Mouse (Mus musculus) liver, embryonic 16.5 days (tissue): ENCODE data around the gene Mbd5. TPM values are rescaled to one million over a fixed set of nuclear protein-coding genes. Genes with fewer than 3 reads are reported as not detected.
A peak's percentile ranks its signal among the peaks of the same experiment; 100 is the strongest.

ENCODE experiments used
- ATAC-seq: fragments of 200-750 bp; cut with Nextera tagmentation; 2 replicates; pipeline ENCODE4 v1.8.0; 2017; ENCODE audit warnings: low read depth, mild to moderate bottlenecking, moderate number of reproducible peaks, moderate library complexity
- H3K27ac ChIP-seq: fragments of 300-500 bp; sonication (generic); 2 replicates; pipeline ENCODE4 v1.5.1; 2014; ENCODE audit warnings: mild to moderate bottlenecking, low read length
- H3K27me3 ChIP-seq: fragments of 300-500 bp; sonication (generic); 2 replicates; pipeline ENCODE4 v1.6.1; 2014; ENCODE audit warnings: low read depth, low read length, mixed read lengths; ENCODE audit not compliant: control insufficient read depth, insufficient read depth
- H3K36me3 ChIP-seq: fragments of 300-500 bp; sonication (generic); 2 replicates; pipeline ENCODE4 v1.6.1; 2014; ENCODE audit warnings: mild to moderate bottlenecking; ENCODE audit not compliant: control insufficient read depth, insufficient read depth
- H3K4me1 ChIP-seq: fragments of 300-500 bp; sonication (generic); 2 replicates; pipeline ENCODE4 v1.6.1; 2014; ENCODE audit warnings: low read depth, low read length, mixed read lengths; ENCODE audit not compliant: control insufficient read depth
- H3K4me2 ChIP-seq: fragments of 300-500 bp; sonication (generic); 2 replicates; pipeline ENCODE4 v1.6.1; 2014; ENCODE audit warnings: low read depth, low read length, mixed read lengths
- H3K4me3 ChIP-seq: fragments of 300-500 bp; sonication (generic); 2 replicates; pipeline ENCODE4 v1.5.1; 2014; ENCODE audit warnings: low read depth, mild to moderate bottlenecking, low read length
- H3K9ac ChIP-seq: fragments of 300-500 bp; sonication (generic); 2 replicates; pipeline ENCODE4 v1.6.1; 2014; ENCODE audit warnings: low read depth, low read length
- H3K9me3 ChIP-seq: fragments of 300-500 bp; sonication (generic); replicated peaks from 2 replicates; pipeline ENCODE4 v1.6.1; 2016; ENCODE audit warnings: low read length; ENCODE audit not compliant: control insufficient read depth
- WGBS: fragments of 180-500 bp; shearing (Covaris S2); extraction: QIAGEN DNeasy Blood & Tissue Kit; methylation state at CpG from one replicate; pipeline ENCODE4 v1.1.7; 2014; ENCODE audit not compliant: insufficient replicate concordance; 5-methylcytosine and 5-hydroxymethylcytosine counted together
- polyA plus RNA-seq: library from polyadenylated mRNA; unstranded; fragments of >200 nt; fragmentation: Nextera tagmentation; extraction: Ambion mirVana; gene quantifications from 2 replicates; pipeline ENCODE4 v1.2.1, GENCODE M21; 2015

Gene Mbd5
- polyA plus RNA-seq, 1 experiment from 2014 or later, result 7.3 TPM

GRCm38 (mm10) chr2:49345786-49346185 lies 396.5 kb downstream of the Mbd5 start:
- ATAC-seq, result no peak
- Histone ChIP-seq H3K27ac (no peak overlapping the region), H3K4me1 (peaks cover 3% of the 10 kb centered on the region; the same call in 1 of the 2 replicates), H3K9me3 (no peaks in the 10 kb centered on the region), H3K4me2 (no peak overlapping the region), H3K9ac (no peak overlapping the region), H3K4me3 (no peak overlapping the region), H3K27me3 (no peaks in the 10 kb centered on the region), H3K36me3 (no peaks in the 10 kb centered on the region)
- WGBS, result 50% methylated on average over 2 of the region's 2 CpGs

- Histone ChIP-seq H3K4me2 (no peak overlapping the region), H3K27me3 (no peaks in the 10 kb centered on the region), H3K4me3 (no peak overlapping the region), H3K9me3 (no peaks in the 10 kb centered on the region), H3K27ac (peak overlapping the region; percentile 66), H3K4me1 (peaks cover 3% of the 10 kb centered on the region; the same call in 1 of the 2 replicates), H3K9ac (no peak overlapping the region), H3K36me3 (no peaks in the 10 kb centered on the region)
- WGBS, result 54% methylated on average over 5 of the region's 5 CpGs
- ATAC-seq, result peak; percentile 98
Measured at GRCm38 (mm10) chr2:49349813-49350212, 400.5 kb downstream of the Mbd5 start.

GRCm38 (mm10) chr2:49350852-49351251 lies 401.5 kb downstream of the Mbd5 start:
- Histone ChIP-seq H3K4me3 (no peak overlapping the region), H3K9ac (no peak overlapping the region), H3K4me2 (no peak overlapping the region), H3K9me3 (no peaks in the 10 kb centered on the region), H3K4me1 (peaks cover 3% of the 10 kb centered on the region; the same call in 1 of the 2 replicates), H3K27ac (no peak overlapping the region), H3K36me3 (no peaks in the 10 kb centered on the region), H3K27me3 (no peaks in the 10 kb centered on the region)
- 42% methylated on average over 4 of the region's 4 CpGs for WGBS
- no peak for ATAC-seq

- H3K36me3 ChIP-seq, result no peaks in the 10 kb centered on the region
- no peak for ATAC-seq
- WGBS, result 18% methylated on average over 1 of the region's 1 CpGs
Measured at GRCm38 (mm10) chr2:49354066-49354465, 404.8 kb downstream of the Mbd5 start.

GRCm38 (mm10) chr2:49355867-49356266 lies 406.6 kb downstream of the Mbd5 start:
- no peaks in the 10 kb centered on the region for H3K36me3 ChIP-seq

More at GRCm38 (mm10) chr2:49354066-49354465, 404.8 kb downstream of the Mbd5 start:
- Histone ChIP-seq H3K27ac (no peak overlapping the region), H3K4me1 (peaks cover 3% of the 10 kb centered on the region; the same call in 1 of the 2 replicates), H3K4me3 (no peak overlapping the region), H3K9ac (no peak overlapping the region), H3K9me3 (no peaks in the 10 kb centered on the region), H3K27me3 (no peaks in the 10 kb centered on the region), H3K4me2 (no peak overlapping the region)

GRCm38 (mm10) chr2:49358128-49358814 lies 409.0 kb downstream of the Mbd5 start:
- Histone ChIP-seq H3K4me2 (no peak overlapping the region), H3K9ac (no peak overlapping the region), H3K27ac (no peak overlapping the region), H3K4me3 (no peak overlapping the region), H3K36me3 (no peaks in the 10 kb centered on the region), H3K9me3 (no peaks in the 10 kb centered on the region), H3K27me3 (no peaks in the 10 kb centered on the region), H3K4me1 (no peaks in the 10 kb centered on the region)
- 63% methylated on average over 7 of the region's 7 CpGs for whole genome bisulfite sequencing
- no peak for ATAC-seq

More at GRCm38 (mm10) chr2:49355867-49356266, 406.6 kb downstream of the Mbd5 start:
- H3K27ac ChIP-seq, result no peak overlapping the region
- no peak for ATAC-seq
- H3K27me3 ChIP-seq, result no peaks in the 10 kb centered on the region
- no peaks in the 10 kb centered on the region for H3K9me3 ChIP-seq
- no peak overlapping the region for H3K4me3 ChIP-seq
- H3K4me2 ChIP-seq, result no peak overlapping the region
- H3K9ac ChIP-seq, result no peak overlapping the region
- H3K4me1 ChIP-seq, result no peaks in the 10 kb centered on the region
- WGBS, result 72% methylated on average over 8 of the region's 8 CpGs

- Histone ChIP-seq H3K4me1 (no peaks in the 10 kb centered on the region), H3K36me3 (no peaks in the 10 kb centered on the region), H3K4me2 (no peak overlapping the region), H3K4me3 (no peak overlapping the region), H3K27me3 (no peaks in the 10 kb centered on the region), H3K9ac (no peak overlapping the region), H3K9me3 (no peaks in the 10 kb centered on the region), H3K27ac (no peak overlapping the region)
- WGBS, result 54% methylated on average over 4 of the region's 4 CpGs
- ATAC-seq, result no peak
Measured at GRCm38 (mm10) chr2:49358839-49359520, 409.7 kb downstream of the Mbd5 start.

GRCm38 (mm10) chr2:49359706-49360105 lies 410.4 kb downstream of the Mbd5 start:
- no peaks in the 10 kb centered on the region for H3K27me3 ChIP-seq
- no peak overlapping the region for H3K9ac ChIP-seq
- H3K4me1 ChIP-seq, result no peaks in the 10 kb centered on the region
- WGBS, result 43% methylated on average over 4 of the region's 4 CpGs
- H3K4me2 ChIP-seq, result no peak overlapping the region
- no peak overlapping the region for H3K27ac ChIP-seq
- no peak overlapping the region for H3K4me3 ChIP-seq
- no peaks in the 10 kb centered on the region for H3K36me3 ChIP-seq
- no peaks in the 10 kb centered on the region for H3K9me3 ChIP-seq
- no peak for ATAC-seq

GRCm38 (mm10) chr2:49364546-49364945 lies 415.2 kb downstream of the Mbd5 start:
- WGBS, result 35% methylated on average over 5 of the region's 5 CpGs
- Histone ChIP-seq H3K4me1 (no peaks in the 10 kb centered on the region), H3K9ac (no peak overlapping the region), H3K9me3 (no peaks in the 10 kb centered on the region), H3K36me3 (no peaks in the 10 kb centered on the region), H3K4me2 (no peak overlapping the region), H3K4me3 (no peak overlapping the region), H3K27ac (no peak overlapping the region), H3K27me3 (no peaks in the 10 kb centered on the region)
- no peak for ATAC-seq
